Mouse (Mus musculus): ENCODE measurements at regions not wholly inside any gene's neighbourhood (a gene's known extent, or its start where the extent isn't known, plus 50 kb on each side); places are given as distances from the start of the nearest gene placed in this dataset.

- Histone ChIP-seq H3K27me3 (ENCODE audit: control insufficient read depth, insufficient read depth, low read length) (no peaks in the 10 kb centered on the region), H3K36me3 (ENCODE audit: control insufficient read depth, insufficient read depth, low read length) (no peaks in the 10 kb centered on the region), H3K9ac (ENCODE audit: low read length) (no peak overlapping the region), H3K9me3 (ENCODE audit: control insufficient read depth, low read length) (no peaks in the 10 kb centered on the region), H3K4me3 (ENCODE audit: low read depth, low read length) (no peak overlapping the region), H3K4me1 (replicated peaks; ENCODE audit: control insufficient read depth, insufficient read depth) (no peaks in the 10 kb centered on the region), H3K4me2 (replicated peaks; ENCODE audit: low read depth) (no peak overlapping the region), H3K27ac (replicated peaks) (no peak overlapping the region)
- 88% methylated on average over 1 of the region's 1 CpGs for WGBS
- DNase-seq (ENCODE audit: low spot score) (no peak), ATAC-seq (ENCODE audit: low FRiP score, low TSS enrichment) (no peak)
- TF ChIP-seq CTCF (IDR thresholded peaks at IDR 0.05; ENCODE audit: low read depth), result no peak
- TF ChIP-seq EP300 (optimal IDR thresholded peaks at IDR 0.05), result no peak
Measured at GRCm38 (mm10) chr5:49909483-49909882, 149.3 kb downstream of the Adgra3 start.

- WGBS, result 68% methylated on average over 5 of the region's 5 CpGs
- TF ChIP-seq EP300 (optimal IDR thresholded peaks at IDR 0.05) (no peak), CTCF (IDR thresholded peaks at IDR 0.05; ENCODE audit: low read depth) (no peak)
Measured at GRCm38 (mm10) chr5:49896106-49896505, 162.7 kb downstream of the Adgra3 start.

GRCm38 (mm10) chr5:49880383-49880782 is 178.4 kb downstream of the Adgra3 start:
- 72% methylated on average over 2 of the region's 2 CpGs for WGBS
- Histone ChIP-seq H3K27ac (replicated peaks) (no peak overlapping the region), H3K9ac (ENCODE audit: low read length) (no peak overlapping the region), H3K36me3 (ENCODE audit: control insufficient read depth, insufficient read depth, low read length) (no peaks in the 10 kb centered on the region), H3K27me3 (ENCODE audit: control insufficient read depth, insufficient read depth, low read length) (no peaks in the 10 kb centered on the region), H3K4me2 (replicated peaks; ENCODE audit: low read depth) (no peak overlapping the region), H3K4me1 (replicated peaks; ENCODE audit: control insufficient read depth, insufficient read depth) (no peaks in the 10 kb centered on the region), H3K4me3 (ENCODE audit: low read depth, low read length) (no peak overlapping the region), H3K9me3 (ENCODE audit: control insufficient read depth, low read length) (no peaks in the 10 kb centered on the region)
- no peak for DNase-seq (ENCODE audit: low spot score)
- no peak for ATAC-seq (ENCODE audit: low FRiP score, low TSS enrichment)
- no peak for TF ChIP-seq CTCF (IDR thresholded peaks at IDR 0.05; ENCODE audit: low read depth)
- no peak for TF ChIP-seq EP300 (optimal IDR thresholded peaks at IDR 0.05)

More at GRCm38 (mm10) chr5:49896106-49896505, 162.7 kb downstream of the Adgra3 start:
- Histone ChIP-seq H3K27me3 (ENCODE audit: control insufficient read depth, insufficient read depth, low read length) (no peaks in the 10 kb centered on the region), H3K4me3 (ENCODE audit: low read depth, low read length) (no peak overlapping the region), H3K36me3 (ENCODE audit: control insufficient read depth, insufficient read depth, low read length) (no peaks in the 10 kb centered on the region), H3K9ac (ENCODE audit: low read length) (no peak overlapping the region), H3K27ac (replicated peaks) (no peak overlapping the region), H3K4me2 (replicated peaks; ENCODE audit: low read depth) (no peak overlapping the region), H3K4me1 (replicated peaks; ENCODE audit: control insufficient read depth, insufficient read depth) (no peaks in the 10 kb centered on the region), H3K9me3 (ENCODE audit: control insufficient read depth, low read length) (no peaks in the 10 kb centered on the region)
- ATAC-seq (ENCODE audit: low FRiP score, low TSS enrichment) (no peak), DNase-seq (ENCODE audit: low spot score) (no peak)

GRCm38 (mm10) chr5:49876240-49876639 is 182.6 kb downstream of the Adgra3 start:
- ATAC-seq (ENCODE audit: low FRiP score, low TSS enrichment), result no peak
- no peaks in the 10 kb centered on the region for H3K27me3 ChIP-seq (ENCODE audit: control insufficient read depth, insufficient read depth, low read length)
- DNase-seq (ENCODE audit: low spot score), result no peak

GRCm38 (mm10) chr5:49857202-49857601 is 201.6 kb downstream of the Adgra3 start:
- Histone ChIP-seq H3K27me3 (ENCODE audit: control insufficient read depth, insufficient read depth, low read length) (no peaks in the 10 kb centered on the region), H3K9me3 (ENCODE audit: control insufficient read depth, low read length) (no peaks in the 10 kb centered on the region), H3K4me3 (ENCODE audit: low read depth, low read length) (no peak overlapping the region), H3K27ac (replicated peaks) (no peak overlapping the region), H3K9ac (ENCODE audit: low read length) (no peak overlapping the region), H3K4me2 (replicated peaks; ENCODE audit: low read depth) (no peak overlapping the region), H3K36me3 (ENCODE audit: control insufficient read depth, insufficient read depth, low read length) (no peaks in the 10 kb centered on the region), H3K4me1 (replicated peaks; ENCODE audit: control insufficient read depth, insufficient read depth) (no peaks in the 10 kb centered on the region)
- TF ChIP-seq EP300 (optimal IDR thresholded peaks at IDR 0.05) (no peak), CTCF (IDR thresholded peaks at IDR 0.05; ENCODE audit: low read depth) (peak; percentile 70)
- DNase-seq (ENCODE audit: low spot score), result no peak
- WGBS, result 26% methylated on average over 1 of the region's 1 CpGs
- ATAC-seq (ENCODE audit: low FRiP score, low TSS enrichment), result no peak

More at GRCm38 (mm10) chr5:49876240-49876639, 182.6 kb downstream of the Adgra3 start:
- Histone ChIP-seq H3K9me3 (ENCODE audit: control insufficient read depth, low read length) (no peaks in the 10 kb centered on the region), H3K4me1 (replicated peaks; ENCODE audit: control insufficient read depth, insufficient read depth) (no peaks in the 10 kb centered on the region), H3K9ac (ENCODE audit: low read length) (no peak overlapping the region), H3K4me3 (ENCODE audit: low read depth, low read length) (no peak overlapping the region), H3K27ac (replicated peaks) (no peak overlapping the region), H3K36me3 (ENCODE audit: control insufficient read depth, insufficient read depth, low read length) (no peaks in the 10 kb centered on the region), H3K4me2 (replicated peaks; ENCODE audit: low read depth) (no peak overlapping the region)
- TF ChIP-seq CTCF (IDR thresholded peaks at IDR 0.05; ENCODE audit: low read depth) (no peak), EP300 (optimal IDR thresholded peaks at IDR 0.05) (no peak)
- WGBS, result 17% methylated on average over 1 of the region's 1 CpGs

GRCm38 (mm10) chr5:49856036-49856435 is 202.8 kb downstream of the Adgra3 start:
- no peak for TF ChIP-seq CTCF (IDR thresholded peaks at IDR 0.05; ENCODE audit: low read depth)
- TF ChIP-seq EP300 (optimal IDR thresholded peaks at IDR 0.05), result no peak
- WGBS, result 69% methylated on average over 2 of the region's 2 CpGs
- Histone ChIP-seq H3K4me2 (replicated peaks; ENCODE audit: low read depth) (no peak overlapping the region), H3K4me3 (ENCODE audit: low read depth, low read length) (no peak overlapping the region), H3K27ac (replicated peaks) (no peak overlapping the region), H3K36me3 (ENCODE audit: control insufficient read depth, insufficient read depth, low read length) (no peaks in the 10 kb centered on the region), H3K27me3 (ENCODE audit: control insufficient read depth, insufficient read depth, low read length) (no peaks in the 10 kb centered on the region), H3K4me1 (replicated peaks; ENCODE audit: control insufficient read depth, insufficient read depth) (no peaks in the 10 kb centered on the region), H3K9me3 (ENCODE audit: control insufficient read depth, low read length) (no peaks in the 10 kb centered on the region), H3K9ac (ENCODE audit: low read length) (no peak overlapping the region)
- no peak for ATAC-seq (ENCODE audit: low FRiP score, low TSS enrichment)
- DNase-seq (ENCODE audit: low spot score), result no peak
